Mouse (Mus musculus): ENCODE measurements around the gene Anapc5. TPM values are rescaled to one million over a fixed set of nuclear protein-coding genes. Genes with fewer than 3 reads are reported as not detected.

Anapc5 gene
- total and polyA plus RNA-seq, 2 experiments from 2014 or later, result 445 to 533 TPM

GRCm38 (mm10) chr5:122822441-122822840 lies 1.3 kb upstream of the Anapc5 start:
- peaks cover 20% of the 10 kb centered on the region for H3K36me3 ChIP-seq (ENCODE audit: insufficient read depth)
- WGBS, result 94% methylated on average over 4 of the region's 4 CpGs

GRCm38 (mm10) chr5:122821524-122821885 lies 366 bp upstream of the Anapc5 start:
- Histone ChIP-seq H3K4me1 (ENCODE audit: insufficient read depth) (peaks cover 9% of the 10 kb centered on the region; the same call in 1 of the 2 replicates), H3K4me3 (ENCODE audit: low read depth, low read length) (peak overlapping the region; percentile 84), H3K36me3 (ENCODE audit: insufficient read depth) (peaks cover 27% of the 10 kb centered on the region), H3K27me3 (ENCODE audit: insufficient read depth, low read length) (no peaks in the 10 kb centered on the region), H3K9me3 (ENCODE audit: low read length) (no peaks in the 10 kb centered on the region), H3K4me2 (ENCODE audit: low read depth) (peak overlapping the region; percentile 51), H3K27ac (ENCODE audit: low read depth, low read length) (peak overlapping the region; percentile 95), H3K9ac (peak overlapping the region; percentile 90)
- no peak for TF ChIP-seq CTCF (IDR thresholded peaks at IDR 0.05; ENCODE audit: low read depth)
- WGBS, result 0% methylated on average over 10 of the region's 10 CpGs
- ATAC-seq, result peak; percentile 50
- DNase-seq, result no peak

More at GRCm38 (mm10) chr5:122822441-122822840, 1.3 kb upstream of the Anapc5 start:
- peaks cover 9% of the 10 kb centered on the region; the same call in 1 of the 2 replicates for H3K4me1 ChIP-seq (ENCODE audit: insufficient read depth)
- ATAC-seq (no peak), DNase-seq (no peak)
- no peak overlapping the region for H3K4me2 ChIP-seq (ENCODE audit: low read depth)
- no peak for TF ChIP-seq CTCF (IDR thresholded peaks at IDR 0.05; ENCODE audit: low read depth)
- no peaks in the 10 kb centered on the region for H3K9me3 ChIP-seq (ENCODE audit: low read length)
- H3K9ac ChIP-seq, result no peak overlapping the region
- H3K4me3 ChIP-seq (ENCODE audit: low read depth, low read length), result no peak overlapping the region
- no peak overlapping the region for H3K27ac ChIP-seq (ENCODE audit: low read depth, low read length)
- H3K27me3 ChIP-seq (ENCODE audit: insufficient read depth, low read length), result no peaks in the 10 kb centered on the region

GRCm38 (mm10) chr5:122812699-122813098 lies 8.4 kb downstream of the Anapc5 start:
- H3K27ac ChIP-seq (ENCODE audit: low read depth, low read length), result no peak overlapping the region
- no peak overlapping the region for H3K9ac ChIP-seq
- no peak overlapping the region for H3K4me2 ChIP-seq (ENCODE audit: low read depth)
- WGBS, result 82% methylated on average over 3 of the region's 3 CpGs
- H3K36me3 ChIP-seq (ENCODE audit: insufficient read depth), result peaks cover 77% of the 10 kb centered on the region
- H3K4me3 ChIP-seq (ENCODE audit: low read depth, low read length), result no peak overlapping the region
- DNase-seq (no peak), ATAC-seq (no peak)
- TF ChIP-seq CTCF (IDR thresholded peaks at IDR 0.05; ENCODE audit: low read depth), result no peak
- no peaks in the 10 kb centered on the region for H3K9me3 ChIP-seq (ENCODE audit: low read length)
- H3K27me3 ChIP-seq (ENCODE audit: insufficient read depth, low read length), result no peaks in the 10 kb centered on the region
- no peaks in the 10 kb centered on the region for H3K4me1 ChIP-seq (ENCODE audit: insufficient read depth)

- peak; percentile 76 for DNase-seq
- Histone ChIP-seq H3K27me3 (ENCODE audit: insufficient read depth, low read length) (no peaks in the 10 kb centered on the region), H3K36me3 (ENCODE audit: insufficient read depth) (peaks cover 78% of the 10 kb centered on the region), H3K9ac (no peak overlapping the region), H3K9me3 (ENCODE audit: low read length) (no peaks in the 10 kb centered on the region), H3K4me2 (ENCODE audit: low read depth) (no peak overlapping the region), H3K4me3 (ENCODE audit: low read depth, low read length) (no peak overlapping the region), H3K27ac (ENCODE audit: low read depth, low read length) (no peak overlapping the region), H3K4me1 (ENCODE audit: insufficient read depth) (no peaks in the 10 kb centered on the region)
- 92% methylated on average over 9 of the region's 9 CpGs for WGBS
- ATAC-seq, result peak; percentile 69; the same call in 1 of the 2 replicates
- TF ChIP-seq CTCF (IDR thresholded peaks at IDR 0.05; ENCODE audit: low read depth), result peak; percentile 72
These were observed 9.6 kb downstream of the Anapc5 start for GRCm38 (mm10) chr5:122811364-122812079.

DNA sequence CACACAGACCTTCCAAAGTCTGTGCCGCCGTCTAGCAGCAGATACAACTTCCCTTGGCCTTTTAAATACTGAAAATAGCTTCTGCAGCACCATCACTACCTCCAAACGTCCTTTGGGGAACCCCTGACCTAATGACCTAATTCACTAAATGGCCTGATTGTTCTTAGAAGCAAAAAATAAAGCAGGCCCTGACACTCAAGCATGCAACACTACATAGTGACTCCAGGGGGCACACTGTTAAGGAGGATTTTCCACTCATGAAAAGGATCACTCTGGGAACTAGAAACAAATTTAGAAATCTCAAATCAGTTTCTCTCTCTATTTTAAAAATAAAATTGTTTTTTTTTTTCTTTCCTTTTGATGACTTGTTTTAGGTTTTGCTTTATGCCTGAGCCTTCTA lies 15.6 kb downstream of the Anapc5 start:
- Histone ChIP-seq H3K4me2 (ENCODE audit: low read depth) (no peak overlapping the region), H3K4me3 (ENCODE audit: low read depth, low read length) (no peak overlapping the region), H3K9ac (no peak overlapping the region), H3K27me3 (ENCODE audit: insufficient read depth, low read length) (no peaks in the 10 kb centered on the region), H3K9me3 (ENCODE audit: low read length) (no peaks in the 10 kb centered on the region), H3K4me1 (ENCODE audit: insufficient read depth) (no peaks in the 10 kb centered on the region), H3K27ac (ENCODE audit: low read depth, low read length) (no peak overlapping the region), H3K36me3 (ENCODE audit: insufficient read depth) (peaks cover 89% of the 10 kb centered on the region)
- WGBS, result 51% methylated on average over 3 of the region's 3 CpGs
- DNase-seq (no peak), ATAC-seq (no peak)
- TF ChIP-seq CTCF (IDR thresholded peaks at IDR 0.05; ENCODE audit: low read depth), result peak; percentile 54

GRCm38 (mm10) chr5:122802706-122803105 lies 18.4 kb downstream of the Anapc5 start:
- no peak for ATAC-seq
- DNase-seq, result no peak
- Histone ChIP-seq H3K27ac (ENCODE audit: low read depth, low read length) (no peak overlapping the region), H3K9ac (no peak overlapping the region), H3K4me3 (ENCODE audit: low read depth, low read length) (no peak overlapping the region), H3K9me3 (ENCODE audit: low read length) (no peaks in the 10 kb centered on the region), H3K36me3 (ENCODE audit: insufficient read depth) (peaks cover 94% of the 10 kb centered on the region), H3K4me2 (ENCODE audit: low read depth) (no peak overlapping the region), H3K4me1 (ENCODE audit: insufficient read depth) (peaks cover 8% of the 10 kb centered on the region), H3K27me3 (ENCODE audit: insufficient read depth, low read length) (no peaks in the 10 kb centered on the region)
- TF ChIP-seq CTCF (IDR thresholded peaks at IDR 0.05; ENCODE audit: low read depth), result no peak
- whole genome bisulfite sequencing, result 76% methylated on average over 9 of the region's 9 CpGs

DNA sequence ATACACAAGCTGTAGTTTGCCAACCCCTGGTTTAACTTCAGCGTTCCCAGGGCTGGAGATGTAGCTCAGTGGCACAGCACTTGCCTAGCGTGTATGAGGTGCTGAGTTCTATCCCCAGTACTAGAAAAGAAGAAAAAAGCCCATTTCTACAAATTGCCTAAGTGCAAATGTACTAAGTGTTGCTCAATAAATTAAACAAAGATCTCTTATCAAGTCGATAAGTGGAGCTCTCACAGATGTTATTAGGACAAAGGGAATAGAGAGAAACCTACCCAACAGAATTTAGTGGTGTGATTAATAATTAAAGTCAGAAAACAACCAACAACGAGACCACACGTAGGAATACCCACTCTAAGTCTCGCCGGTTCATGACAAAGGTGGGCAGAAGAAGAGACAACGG lies 19.5 kb downstream of the Anapc5 start:
- 95% methylated on average over 8 of the region's 8 CpGs for WGBS
- ATAC-seq, result no peak

More for the DNA sequence above, 19.5 kb downstream of the Anapc5 start:
- H3K9ac ChIP-seq, result no peak overlapping the region
- no peak overlapping the region for H3K4me3 ChIP-seq (ENCODE audit: low read depth, low read length)
- H3K9me3 ChIP-seq (ENCODE audit: low read length), result no peaks in the 10 kb centered on the region
- H3K27ac ChIP-seq (ENCODE audit: low read depth, low read length), result no peak overlapping the region
- peaks cover 90% of the 10 kb centered on the region for H3K36me3 ChIP-seq (ENCODE audit: insufficient read depth)
- no peak overlapping the region for H3K4me2 ChIP-seq (ENCODE audit: low read depth)
- no peak for TF ChIP-seq CTCF (IDR thresholded peaks at IDR 0.05; ENCODE audit: low read depth)
- H3K4me1 ChIP-seq (ENCODE audit: insufficient read depth), result peaks cover 8% of the 10 kb centered on the region
- H3K27me3 ChIP-seq (ENCODE audit: insufficient read depth, low read length), result no peaks in the 10 kb centered on the region
- no peak for DNase-seq
